Mouse (Mus musculus): ENCODE data around the gene Zfp276.
"Not testable (repeated sequence)": the region's sequence is repeated elsewhere in the genome, so short reads cannot be mapped to it uniquely, and the experiment has no call there.

Zfp276 gene

DNA sequence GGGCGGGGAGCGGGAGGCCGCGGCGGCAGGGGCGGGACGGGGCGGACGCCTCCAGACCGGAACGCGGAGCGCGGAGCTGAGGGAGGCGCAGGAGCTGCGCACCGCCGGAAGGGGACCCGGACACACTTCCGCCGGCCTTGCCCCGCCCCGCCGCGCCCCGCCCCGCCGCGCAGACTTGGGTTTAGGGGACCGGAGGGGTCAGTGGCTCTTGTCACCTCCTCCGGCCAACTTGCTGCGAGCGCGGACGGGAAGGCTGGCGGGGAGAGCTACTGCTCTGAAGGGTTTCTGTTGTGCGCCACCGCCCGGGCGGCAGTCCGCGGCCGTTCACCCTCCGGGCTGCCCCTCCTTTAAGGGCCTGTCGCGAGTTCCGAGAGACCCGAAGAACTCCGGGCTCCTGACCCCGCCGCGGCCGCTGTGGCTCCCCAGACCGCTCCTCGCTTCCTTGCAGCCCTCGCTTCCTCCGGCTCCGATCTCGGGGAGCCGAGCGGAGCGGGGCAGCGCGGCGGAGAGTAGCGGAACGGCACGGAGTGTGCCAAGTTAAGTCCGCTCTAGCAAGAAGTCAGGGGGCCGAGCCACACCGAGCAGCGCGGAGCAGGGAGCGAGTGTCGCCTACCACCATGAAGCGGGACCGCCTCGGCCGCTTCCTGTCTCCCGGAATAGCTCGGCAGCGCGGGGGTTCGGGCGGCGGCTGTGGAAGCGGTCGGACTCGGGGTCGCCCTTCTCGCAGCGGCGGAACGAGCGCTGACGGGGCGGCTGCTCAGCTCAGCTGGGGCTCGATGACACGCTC is at the start of gene Zfp276, which contains the start of gene Vps9d1:
Gene Zfp276 (plus strand): TSS at position 97 of the 787 bp plus-strand sequence.
Gene Vps9d1 (minus strand): TSS at position 250 of the 787 bp plus-strand sequence.
- peak; percentile 89 for DNase-seq (ENCODE audit: low spot score)

DNA sequence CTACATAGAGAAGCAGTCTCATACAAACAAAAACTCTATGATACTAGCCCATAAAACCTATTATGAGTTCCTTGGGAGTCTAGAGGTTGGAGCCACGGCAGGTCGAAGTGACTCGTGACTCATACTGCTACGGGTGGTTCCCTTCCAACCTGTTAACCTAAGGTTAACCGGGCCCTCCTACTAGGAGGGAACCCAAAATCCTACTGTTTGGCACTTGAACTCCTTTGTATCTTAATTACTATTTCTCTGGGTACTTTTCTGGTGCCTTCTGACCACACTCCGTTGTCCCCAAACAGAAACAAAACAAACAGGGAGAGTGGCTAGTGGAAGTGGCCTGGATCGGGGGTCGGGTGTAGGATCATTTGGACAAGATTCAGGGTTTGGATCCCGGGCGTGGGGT is 42.1 kb upstream of the Zfp276 start:
- no peak for DNase-seq (ENCODE audit: low spot score)

DNA sequence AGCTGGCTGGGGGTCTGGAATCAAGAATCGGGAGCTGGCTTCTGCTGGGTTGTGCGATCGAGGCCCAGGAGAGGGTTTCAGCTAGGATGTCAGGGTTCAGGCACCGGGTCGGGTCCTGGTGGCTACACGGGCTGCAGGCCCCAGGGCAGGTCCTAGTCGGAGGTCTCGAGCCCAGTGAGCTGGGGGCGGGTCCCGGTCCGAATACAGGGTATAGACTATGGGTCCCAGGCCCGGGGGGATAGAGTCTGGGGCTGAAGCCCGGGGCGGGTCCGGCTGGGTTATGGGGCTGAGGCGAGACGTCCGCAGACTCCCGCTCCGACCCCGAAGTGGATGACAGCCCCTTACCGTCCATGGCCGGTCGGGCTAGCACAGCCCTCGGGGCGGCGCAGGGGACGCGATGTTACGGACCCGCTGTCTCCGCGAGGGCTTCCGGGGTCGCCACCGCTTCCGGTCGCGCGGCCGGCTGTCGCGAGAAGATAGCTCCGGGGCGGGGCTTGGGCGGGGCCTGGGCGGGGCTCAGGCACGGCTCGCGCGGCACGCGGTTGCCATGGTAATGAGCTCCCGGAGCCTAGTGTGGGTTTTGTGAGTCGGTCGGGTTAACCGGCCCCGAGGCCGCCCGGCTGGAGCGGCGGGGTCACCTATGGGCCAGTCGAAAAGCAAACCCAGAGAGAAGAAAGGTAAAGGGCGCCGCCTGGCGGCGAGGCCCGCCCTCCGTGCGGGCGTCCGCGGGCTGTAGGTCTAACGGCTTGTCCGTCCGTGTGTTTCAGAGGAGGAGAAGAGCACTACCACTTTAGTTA is 41.5 kb upstream of the Zfp276 start, which contains the start of the genes Chmp1a and Spata33:
Gene Chmp1a (minus strand): TSS at position 443 of the 797 bp plus-strand sequence.
Gene Spata33 (plus strand): TSS at position 512 of the 797 bp plus-strand sequence.
- peak; percentile 96 for DNase-seq (ENCODE audit: low spot score)

DNA sequence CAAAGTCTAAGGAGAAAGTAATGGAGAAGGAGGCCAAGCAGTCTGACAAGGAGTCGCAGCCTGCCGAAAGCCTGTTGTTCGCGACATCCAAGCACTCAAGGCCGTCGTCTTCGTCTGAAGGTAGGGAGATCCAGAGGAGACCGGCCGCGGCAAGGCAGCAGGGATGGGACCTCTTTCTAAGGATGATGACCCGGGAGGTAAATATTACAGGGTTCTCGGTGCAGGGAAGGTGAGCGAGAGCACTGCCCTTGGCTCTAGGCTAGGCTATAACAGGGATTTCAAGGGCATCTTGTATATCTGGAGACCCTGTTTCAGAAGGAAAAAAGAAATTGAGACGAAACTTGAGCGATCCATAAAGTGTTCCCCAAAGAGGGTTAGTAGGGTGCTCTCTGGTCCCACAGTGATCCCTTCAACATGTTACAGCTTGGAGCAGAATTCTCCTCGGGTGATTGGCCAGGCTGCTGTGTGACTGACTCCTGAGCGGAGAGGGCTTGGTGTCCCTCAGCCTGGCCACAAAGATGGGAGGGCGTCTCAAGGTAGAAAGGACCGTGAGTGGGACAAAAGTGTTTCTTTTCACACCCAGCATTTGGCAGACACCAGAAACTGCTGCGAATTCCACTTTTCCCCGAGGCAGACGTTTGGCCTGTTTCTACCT is 40.8 kb upstream of the Zfp276 start:
- DNase-seq (ENCODE audit: low spot score) = no peak

DNA sequence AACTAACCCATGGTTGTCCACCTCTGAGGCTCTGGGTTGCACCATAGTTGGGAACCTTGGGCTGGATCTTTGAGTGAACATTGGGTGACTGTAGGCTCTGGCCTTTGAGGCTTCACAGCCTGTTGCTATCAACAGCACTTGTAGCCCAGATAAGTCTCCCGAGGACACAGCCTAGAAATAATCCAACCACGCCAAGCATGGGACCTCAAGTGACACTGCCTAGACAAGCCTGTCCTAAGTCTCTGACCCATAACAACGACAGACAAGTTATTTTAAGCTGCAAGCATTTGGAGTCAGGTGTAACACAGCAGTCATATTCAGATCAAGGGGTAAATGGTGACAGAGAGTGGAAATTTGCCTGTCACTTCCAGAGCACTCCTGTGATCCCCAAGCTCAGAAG is 38.6 kb upstream of the Zfp276 start:
- no peak for DNase-seq (ENCODE audit: low spot score)

DNA sequence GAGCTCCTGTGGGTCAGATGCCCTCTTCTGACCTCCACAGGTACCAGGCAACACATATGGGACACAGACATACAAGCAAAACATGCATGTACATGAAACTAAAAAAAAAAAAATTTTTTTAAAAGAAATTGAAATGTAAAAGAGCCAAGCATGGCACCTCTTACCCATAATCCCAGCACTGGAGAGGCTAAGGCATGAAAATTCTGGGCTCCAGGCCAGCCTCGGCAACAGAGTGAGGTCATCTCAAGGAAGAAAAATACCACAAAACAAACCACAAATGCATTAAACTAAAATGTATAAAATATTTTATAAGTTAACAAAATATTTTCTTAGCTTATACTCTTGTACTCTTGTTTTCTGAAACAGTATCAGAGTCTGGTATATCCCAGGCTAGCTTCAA is 33.1 kb upstream of the Zfp276 start:
- no peak for DNase-seq (ENCODE audit: low spot score)

DNA sequence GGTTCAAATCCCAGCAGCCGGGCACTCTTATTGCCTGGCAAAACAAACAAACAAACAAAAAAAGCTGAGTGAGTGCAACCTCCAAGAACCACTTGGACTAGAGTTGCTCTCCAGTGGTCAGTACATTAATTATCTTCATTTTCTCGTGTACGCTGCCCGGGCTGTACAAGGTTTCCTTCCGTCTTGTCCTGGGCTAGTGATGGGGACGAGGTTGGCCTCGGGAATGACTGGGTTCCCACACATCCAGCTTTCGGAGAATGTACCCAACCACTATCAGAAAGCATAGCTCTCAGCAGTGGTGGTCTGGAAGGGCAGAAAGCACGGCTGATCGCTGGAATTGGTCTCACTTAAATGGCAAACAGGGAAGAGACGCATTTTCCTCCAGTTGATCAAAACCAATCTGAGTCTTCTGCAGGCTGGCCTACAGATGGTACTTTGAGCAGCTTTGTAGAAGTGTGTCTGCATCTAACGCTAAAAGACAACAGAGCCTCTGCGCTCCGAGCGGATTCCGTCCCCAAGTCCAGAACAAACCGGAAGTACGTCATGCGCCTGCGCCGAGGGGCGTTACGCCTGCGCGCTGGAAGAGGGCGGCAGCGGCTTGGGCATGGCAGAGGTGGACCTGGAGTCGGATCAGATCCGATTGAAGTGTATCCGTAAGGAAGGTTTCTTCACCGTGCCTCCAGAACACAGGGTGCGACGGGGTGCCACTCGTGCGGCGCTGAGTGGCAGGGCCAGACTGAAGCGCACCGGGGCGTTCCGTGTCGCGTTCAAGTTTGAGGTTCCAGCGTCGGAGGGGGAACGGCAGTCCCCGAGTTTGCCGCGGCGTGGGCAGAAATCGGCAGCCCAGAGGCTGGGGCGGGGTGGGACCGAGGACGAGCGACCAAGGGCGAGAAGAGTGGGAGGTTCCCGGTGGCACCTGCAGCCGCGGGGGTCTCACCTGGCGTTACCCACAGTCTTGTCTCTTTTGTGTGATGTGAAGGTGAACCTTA is 29.4 kb upstream of the Zfp276 start, which contains the start of gene Cdk10:
Gene Cdk10 (plus strand): TSS at position 565 of the 989 bp plus-strand sequence.
- DNase-seq (ENCODE audit: low spot score) = peak; percentile 90

DNA sequence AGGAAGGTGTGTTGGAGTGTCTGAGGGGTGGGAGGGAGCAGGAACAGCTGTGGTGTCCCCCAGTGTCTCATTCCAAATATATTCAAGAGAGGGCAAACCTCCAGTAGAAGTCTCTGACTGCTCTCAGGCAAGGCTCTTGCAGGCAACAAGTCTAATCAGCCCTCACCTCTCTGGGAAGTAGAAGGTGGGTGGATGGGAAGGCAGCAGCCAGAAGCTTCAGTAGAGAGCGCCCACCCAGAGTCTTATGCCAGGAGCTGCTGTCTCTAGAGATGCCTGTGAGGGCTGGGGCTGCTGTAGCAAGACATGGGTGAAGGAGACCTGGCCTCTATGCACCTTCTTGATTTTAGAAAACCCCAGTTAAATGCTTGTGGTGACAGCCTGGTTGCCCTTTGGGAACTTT is 25.6 kb upstream of the Zfp276 start:
- DNase-seq (ENCODE audit: low spot score) = no peak

DNA sequence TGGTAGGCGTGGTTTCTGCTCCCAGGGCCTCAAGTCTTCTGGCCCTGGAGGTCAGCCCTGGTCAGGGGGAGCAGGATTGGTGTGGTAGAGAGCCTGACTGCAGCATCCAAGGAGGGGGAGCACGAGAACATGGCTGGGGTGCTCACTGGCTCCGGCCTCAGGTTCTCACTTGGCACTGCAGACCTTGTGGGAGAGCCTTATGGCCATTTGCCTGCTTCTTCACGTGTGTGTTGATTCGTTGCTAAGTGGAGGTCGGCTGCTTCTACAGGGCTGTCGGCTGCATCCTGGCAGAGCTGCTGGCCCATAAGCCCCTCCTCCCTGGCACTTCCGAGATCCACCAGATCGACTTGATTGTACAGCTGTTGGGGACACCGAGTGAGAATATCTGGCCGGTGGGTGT is 23.7 kb upstream of the Zfp276 start:
- not testable (repeated sequence) for DNase-seq (ENCODE audit: low spot score)

DNA sequence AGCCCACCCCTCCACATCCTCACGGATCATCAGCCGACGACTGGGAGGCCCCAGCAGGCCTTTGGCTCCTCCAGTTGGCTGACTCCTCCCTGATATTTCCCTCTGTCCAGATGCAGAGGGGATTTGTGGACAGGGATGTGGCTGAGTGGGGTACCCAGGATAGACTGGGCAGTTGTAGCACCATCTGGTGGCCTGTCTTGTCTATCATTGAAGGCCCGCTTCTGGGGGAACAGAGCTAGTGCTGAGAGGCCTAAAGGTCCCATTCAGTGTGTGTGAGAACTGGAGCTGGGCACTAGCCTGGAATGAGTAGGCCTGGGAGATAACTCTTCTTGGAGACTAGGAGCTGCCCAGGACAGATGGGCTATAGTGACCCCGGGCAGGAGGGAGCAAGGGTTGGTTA is 22.3 kb upstream of the Zfp276 start:
- no peak for DNase-seq (ENCODE audit: low spot score)

DNA sequence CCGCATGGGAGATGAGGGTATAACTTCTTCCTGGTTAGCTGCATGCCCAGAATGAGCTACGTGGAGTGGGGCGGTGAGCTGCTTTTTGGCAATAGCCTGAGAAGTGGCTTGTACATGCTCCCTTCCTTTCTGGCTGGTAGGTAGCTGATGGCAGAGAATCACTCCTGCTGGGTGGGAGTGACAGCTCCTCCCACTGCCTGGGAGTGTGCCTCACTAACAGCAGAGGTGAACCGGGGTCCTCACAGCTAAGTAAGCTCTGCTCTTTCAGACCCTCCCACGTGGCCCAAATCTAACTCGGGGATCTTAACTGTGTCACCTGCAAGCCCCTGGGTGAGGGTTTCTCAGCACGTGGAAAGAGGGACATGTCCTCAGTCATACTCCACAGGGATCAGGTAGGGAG is 21.4 kb upstream of the Zfp276 start:
- no peak for DNase-seq (ENCODE audit: low spot score)

DNA sequence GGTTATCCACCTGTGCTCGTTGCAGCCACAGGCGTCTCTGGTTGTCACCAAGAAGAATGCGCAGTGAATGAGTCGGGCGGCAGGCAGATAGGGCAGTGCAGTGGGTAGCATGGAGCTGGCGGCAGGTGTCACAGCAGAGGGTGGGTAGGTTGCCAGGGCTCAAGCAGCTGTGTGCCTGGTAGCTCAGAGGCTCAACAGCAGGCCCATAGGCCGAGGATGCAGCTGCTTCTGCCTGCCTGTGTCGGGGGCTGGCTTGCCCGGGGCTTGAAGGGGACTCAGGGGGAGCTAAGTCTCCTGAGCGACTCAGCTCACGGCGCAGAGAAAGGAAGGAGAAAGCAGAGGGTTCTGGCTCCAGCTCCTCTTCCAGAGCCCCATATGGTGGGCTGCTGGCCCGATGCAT is 20.7 kb upstream of the Zfp276 start:
- DNase-seq (ENCODE audit: low spot score) = no peak

DNA sequence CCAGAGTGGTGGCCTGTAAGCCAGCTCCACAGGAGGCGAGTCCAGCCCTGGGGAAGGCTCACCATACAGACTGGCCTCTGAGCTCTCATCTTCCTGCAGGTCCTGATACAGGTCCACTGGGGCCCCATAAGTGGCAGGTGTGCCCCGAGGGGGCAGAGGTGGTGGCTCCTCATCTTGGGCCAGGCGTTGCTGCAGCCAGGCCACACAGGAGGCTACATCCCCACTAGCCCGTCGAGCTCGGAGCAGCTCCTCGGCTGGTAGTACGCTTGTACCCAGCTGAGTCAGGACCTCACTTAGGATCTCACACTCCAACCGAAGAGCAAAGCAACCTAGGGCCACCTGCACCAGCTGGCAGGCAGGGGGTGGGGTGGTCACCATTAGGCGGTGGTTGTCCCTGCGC is 20.2 kb upstream of the Zfp276 start:
- no peak for DNase-seq (ENCODE audit: low spot score)

DNA sequence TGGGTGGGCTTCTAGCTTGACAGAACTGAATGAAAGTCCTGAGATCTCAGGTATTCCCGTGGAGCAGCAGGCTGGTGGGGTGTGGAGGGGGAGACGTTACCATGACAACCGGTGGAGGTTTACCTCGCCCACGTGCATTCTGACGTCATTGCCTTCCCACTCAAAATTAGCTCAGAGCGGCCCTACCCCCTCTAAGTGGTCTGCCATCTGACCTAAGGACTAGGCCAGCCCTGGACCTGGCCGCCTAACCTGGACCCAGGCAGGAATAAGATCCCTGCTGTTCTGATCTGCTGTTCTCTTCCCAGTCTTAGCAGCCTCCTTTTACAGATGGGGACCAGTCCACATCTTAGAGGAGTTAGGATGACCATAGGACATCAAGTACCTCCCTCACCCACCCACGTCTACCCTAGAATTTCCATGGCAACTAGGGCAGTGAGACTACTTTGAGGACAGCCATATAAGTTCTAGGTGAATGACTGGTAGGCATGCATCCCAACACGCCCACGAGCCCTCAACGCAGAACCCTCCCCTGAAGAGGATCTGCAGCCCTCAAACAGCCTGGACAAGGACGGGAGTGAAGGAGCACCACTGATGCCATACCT is 19.0 kb upstream of the Zfp276 start:
- no peak for DNase-seq (ENCODE audit: low spot score)

DNA sequence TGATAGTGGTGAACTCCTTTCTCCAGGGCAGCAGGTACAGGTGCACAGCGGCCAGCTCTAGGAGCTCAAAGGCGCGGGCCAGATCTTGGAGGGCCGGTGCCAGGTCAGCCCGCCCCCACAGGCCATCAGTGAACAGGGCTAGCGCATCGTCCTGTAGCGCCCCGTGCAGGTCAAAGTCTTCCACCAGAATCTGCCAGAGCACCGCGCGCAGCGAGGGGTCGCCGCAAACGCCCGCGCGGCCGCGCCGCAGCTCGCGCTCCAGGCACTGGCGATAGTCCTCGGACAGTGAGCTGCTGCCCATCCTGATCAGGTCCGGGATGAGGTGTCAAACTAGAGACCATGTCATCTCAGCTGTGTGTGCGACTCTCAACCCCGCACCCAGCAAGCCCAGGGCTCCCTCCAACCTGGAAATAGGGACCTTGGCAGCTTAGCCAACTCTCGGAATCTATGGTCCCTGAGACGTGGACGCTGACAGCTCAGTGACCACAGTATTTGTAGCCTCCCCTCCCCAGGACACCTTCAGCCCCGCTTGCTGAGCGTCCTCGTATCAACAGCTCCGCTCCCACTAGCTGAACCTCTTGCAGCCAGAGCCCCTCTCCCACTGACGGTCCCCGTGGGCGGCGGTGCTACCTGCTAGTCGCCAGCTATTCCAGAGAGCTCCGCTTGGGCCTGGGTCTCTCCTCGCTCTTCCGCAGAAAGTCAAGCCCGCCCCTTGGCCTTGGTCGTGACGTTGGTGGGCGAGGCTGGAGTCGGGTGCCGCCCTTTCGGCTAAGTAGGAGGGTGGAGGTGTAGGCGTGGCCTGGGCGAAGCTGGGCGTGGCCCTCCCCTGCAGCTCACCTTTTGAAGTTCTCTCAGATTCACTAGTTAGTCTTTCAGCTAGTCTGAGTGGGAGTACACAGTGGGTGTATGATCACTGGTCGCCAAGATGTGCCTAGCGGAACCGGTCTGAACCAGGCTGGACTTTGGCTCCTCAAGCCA is 18.2 kb upstream of the Zfp276 start, which contains the start of gene Spata2l:
Gene Spata2l (minus strand): TSS at position 714 of the 978 bp plus-strand sequence.
- DNase-seq (ENCODE audit: low spot score) = peak; percentile 90

DNA sequence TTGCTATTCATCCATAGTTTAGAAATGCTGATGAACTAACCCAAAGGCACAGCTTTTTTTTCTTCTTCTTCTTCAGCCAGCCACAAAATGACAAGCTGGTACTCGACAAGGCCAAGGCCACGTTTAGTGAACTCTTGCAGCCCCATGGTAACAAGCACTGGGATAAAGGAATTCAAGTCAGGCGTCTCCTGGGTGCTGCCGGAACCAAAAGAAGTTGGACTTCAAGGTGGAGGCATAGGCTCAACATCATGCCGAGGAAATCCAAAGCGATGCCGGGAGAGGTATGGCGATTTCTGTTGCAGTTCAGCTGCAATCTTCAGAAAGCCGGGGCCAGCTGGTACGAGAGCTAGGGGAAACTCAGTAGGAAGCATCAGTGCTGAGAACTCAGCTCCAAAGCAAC is 14.6 kb upstream of the Zfp276 start:
- no peak for DNase-seq (ENCODE audit: low spot score)

DNA sequence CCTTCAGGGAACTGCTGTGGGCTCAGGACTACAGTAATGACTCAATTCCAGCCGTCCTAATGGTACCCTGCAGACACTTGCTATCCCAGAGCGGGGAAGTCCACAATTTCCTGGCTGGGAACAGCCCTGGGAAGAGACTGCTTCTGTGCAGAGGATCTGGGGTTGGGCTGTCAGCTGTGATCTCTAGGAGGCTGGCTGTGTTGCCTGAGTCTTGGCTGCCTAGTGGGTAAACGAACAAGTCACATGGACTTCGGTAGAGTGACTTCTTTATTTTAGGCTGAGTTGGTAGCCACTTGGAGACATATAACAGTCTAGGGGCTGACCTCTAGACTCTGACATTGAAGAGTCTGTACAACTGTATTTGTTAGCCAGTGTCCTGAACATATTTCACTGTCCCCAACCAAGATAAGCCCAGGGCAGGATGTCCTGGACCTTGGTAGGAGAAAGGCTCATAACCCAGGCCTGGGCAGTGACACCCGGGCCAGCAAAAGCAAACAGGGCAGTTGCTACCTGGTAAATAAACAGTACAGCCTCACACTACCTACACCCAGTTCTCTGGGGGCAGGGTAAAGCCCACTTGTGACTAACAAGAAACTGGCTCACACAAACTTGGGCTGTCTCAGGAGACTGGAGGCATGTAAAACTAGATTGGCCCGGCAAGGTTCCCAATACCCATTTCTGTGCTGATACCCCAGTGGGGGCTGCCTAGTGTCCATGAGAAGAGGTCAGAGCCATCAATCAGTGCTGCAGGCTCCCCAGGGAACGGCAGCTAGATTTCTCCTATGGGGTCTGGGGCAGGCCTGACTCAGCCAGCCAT is 11.7 kb upstream of the Zfp276 start:
- DNase-seq (ENCODE audit: low spot score) = no peak

DNA sequence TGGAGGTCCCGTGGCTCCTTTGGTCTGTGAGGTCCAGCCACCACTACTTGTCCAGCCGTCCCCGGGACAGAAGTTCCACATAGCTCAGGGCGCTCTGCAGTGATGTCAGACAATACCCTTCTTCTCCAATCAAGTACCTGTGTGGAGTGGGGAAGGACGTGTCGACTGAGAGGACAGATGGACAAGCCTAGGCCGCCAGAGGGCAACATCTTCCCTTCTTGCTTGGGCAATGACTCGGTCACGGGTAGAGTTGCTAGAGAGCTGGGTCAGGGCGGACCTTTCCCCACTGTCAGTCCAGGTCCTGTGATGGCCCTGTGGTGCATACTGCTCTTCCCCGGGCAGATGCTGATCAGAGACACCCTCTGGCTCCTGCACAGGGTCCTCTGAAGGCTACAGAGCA is 10.9 kb upstream of the Zfp276 start:
- DNase-seq (ENCODE audit: low spot score) = no peak

DNA sequence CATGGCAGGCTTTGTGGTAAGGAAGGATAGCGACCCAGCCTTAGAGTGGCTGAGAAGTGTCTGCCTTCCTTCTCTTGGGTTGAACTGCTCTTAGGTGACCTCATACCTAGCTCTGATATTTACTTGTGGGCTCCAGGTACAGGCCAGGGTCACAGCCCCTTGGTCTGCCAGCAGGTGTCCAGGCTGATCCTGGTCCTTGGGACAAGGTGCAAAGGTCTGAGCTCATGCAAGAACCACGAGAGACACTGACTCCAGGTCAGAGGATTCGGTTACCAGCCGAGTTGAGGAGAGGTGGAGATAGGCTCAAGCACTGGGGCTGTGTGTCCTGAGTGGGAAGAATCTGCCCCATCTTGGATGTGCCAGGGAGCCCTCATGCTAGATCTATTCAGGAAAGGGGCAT is 9.6 kb upstream of the Zfp276 start:
- peak; percentile 61 for DNase-seq (ENCODE audit: low spot score)
